Mouse (Mus musculus) embryo, embryonic 11 days (tissue): Measurements from ENCODE around the gene Snx17.
"Not testable (repeated sequence)": the region's sequence is repeated elsewhere in the genome, so short reads cannot be mapped to it uniquely, and the experiment has no call there.

Experiments
- DNase-seq: peaks from one replicate; pipeline ENCODE4 v3.0.0-alpha.2; 2015

Snx17 gene

GRCm38 (mm10) chr5:31198170-31198569, 5.1 kb downstream of the Snx17 start:
- DNase-seq, result no peak

GRCm38 (mm10) chr5:31198616-31199320, 5.7 kb downstream of the Snx17 start:
- DNase-seq, result no peak

GRCm38 (mm10) chr5:31199321-31199892, 6.4 kb downstream of the Snx17 start:
- no peak for DNase-seq

GRCm38 (mm10) chr5:31199893-31200292, 6.9 kb downstream of the Snx17 start:
- DNase-seq, result no peak

GRCm38 (mm10) chr5:31200327-31200768, 7.3 kb downstream of the Snx17 start:
- DNase-seq, result no peak

GRCm38 (mm10) chr5:31201042-31201741, 8.2 kb downstream of the Snx17 start:
- DNase-seq, result no peak

GRCm38 (mm10) chr5:31201742-31202590, 8.9 kb downstream of the Snx17 start, which contains the start of gene Zfp513:
Zfp513 (minus strand) TSS chr5:31202303.
- peak; percentile 97 for DNase-seq

- no peak for DNase-seq
These were observed 9.9 kb downstream of the Snx17 start for GRCm38 (mm10) chr5:31202933-31203332.

- DNase-seq, result no peak
These were observed 10.8 kb downstream of the Snx17 start for GRCm38 (mm10) chr5:31203866-31204265.

- DNase-seq, result no peak
These were observed 11.4 kb downstream of the Snx17 start for GRCm38 (mm10) chr5:31204421-31204820.

GRCm38 (mm10) chr5:31216554-31216953, 23.5 kb downstream of the Snx17 start:
- not testable (repeated sequence) for DNase-seq

- DNase-seq, result no peak
These were observed 25.3 kb downstream of the Snx17 start for GRCm38 (mm10) chr5:31218294-31218693.

- peak; percentile 62 for DNase-seq
These were observed 26.0 kb downstream of the Snx17 start for GRCm38 (mm10) chr5:31219070-31219469.

GRCm38 (mm10) chr5:31219474-31219873, 26.4 kb downstream of the Snx17 start:
- no peak for DNase-seq

- DNase-seq, result peak; percentile 70
These were observed 27.0 kb downstream of the Snx17 start for GRCm38 (mm10) chr5:31219911-31220447.

- DNase-seq, result peak; percentile 99
These were observed 27.6 kb downstream of the Snx17 start, which contains the start of gene Ppm1g for GRCm38 (mm10) chr5:31220448-31221303. Ppm1g (minus strand) TSS chr5:31220687.

- DNase-seq, result peak; percentile 82
These were observed 28.4 kb downstream of the Snx17 start for GRCm38 (mm10) chr5:31221304-31221945.

GRCm38 (mm10) chr5:31222696-31223095, 29.7 kb downstream of the Snx17 start:
- no peak for DNase-seq

GRCm38 (mm10) chr5:31226641-31227040, 33.6 kb downstream of the Snx17 start:
- DNase-seq, result no peak

- peak; percentile 98 for DNase-seq
These were observed 47.9 kb downstream of the Snx17 start, which contains the start of the genes Nrbp1 and Gm9970 for GRCm38 (mm10) chr5:31240637-31241521. Nrbp1 (plus strand) TSS chr5:31240864. Gm9970 (minus strand) TSS chr5:31241232.
